Mouse (Mus musculus): ENCODE data around the gene Sirpa.

DNA sequence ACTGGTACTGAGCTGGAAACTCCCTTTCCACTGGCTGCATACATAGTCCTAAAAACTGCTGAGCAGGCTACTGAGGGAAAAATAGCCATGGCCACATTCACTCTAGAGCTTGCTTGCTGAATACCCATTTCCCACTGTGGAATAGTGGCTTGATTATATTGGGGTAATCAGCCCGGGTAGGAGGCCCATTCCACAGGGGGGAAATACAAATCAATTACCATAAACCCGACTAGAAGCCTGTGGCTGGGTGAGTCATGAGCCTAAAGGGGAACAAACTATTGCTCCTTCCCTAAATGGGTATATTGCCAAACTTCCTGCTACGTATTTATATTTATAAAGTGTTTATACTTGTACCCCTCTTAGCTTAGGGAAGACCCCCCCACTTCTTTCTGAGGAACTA is 45.9 kb upstream of the Sirpa start:
- TF ChIP-seq CTCF (IDR thresholded peaks at IDR 0.05; ENCODE audit: low read depth), result no peak
- TF ChIP-seq EP300 (optimal IDR thresholded peaks at IDR 0.05), result no peak
